Mouse (Mus musculus) liver, postnatal 0 days (tissue): ENCODE data around the gene Gkn3. TPM values are rescaled to one million over a fixed set of nuclear protein-coding genes. Genes with fewer than 3 reads are reported as not detected.
A peak's percentile ranks its signal among the peaks of the same experiment; 100 is the strongest.

Experiments used
- ATAC-seq: fragments of 200-750 bp; cut with Nextera tagmentation; 2 replicates; pipeline ENCODE4 v1.8.0; 2017; ENCODE audit warnings: mild to moderate bottlenecking, moderate library complexity
- DNase-seq: peaks from one replicate; pipeline ENCODE4 v3.0.0-alpha.2; 2016
- H3K27ac ChIP-seq: fragments of 300-500 bp; sonication (generic); 2 replicates; pipeline ENCODE4 v1.5.1; 2014; ENCODE audit warnings: antibody characterized with exemption, moderate library complexity, mild to moderate bottlenecking, low read depth
- H3K27me3 ChIP-seq: fragments of 300-500 bp; sonication (generic); 2 replicates; pipeline ENCODE4 v1.6.1; 2014; ENCODE audit warnings: low read length, control low read depth, mixed read lengths; ENCODE audit not compliant: insufficient read depth
- H3K36me3 ChIP-seq: fragments of 300-500 bp; sonication (generic); replicated peaks from 2 replicates; pipeline ENCODE4 v1.6.1; 2014; ENCODE audit warnings: mild to moderate bottlenecking, control low read depth, low read length, moderate library complexity, mixed read lengths; ENCODE audit not compliant: insufficient read depth
- H3K4me1 ChIP-seq: fragments of 300-500 bp; sonication (generic); 2 replicates; pipeline ENCODE4 v1.6.1; 2014; ENCODE audit warnings: antibody characterized with exemption, mild to moderate bottlenecking, control low read depth; ENCODE audit not compliant: insufficient read depth
- H3K4me2 ChIP-seq: fragments of 300-500 bp; sonication (generic); 2 replicates; pipeline ENCODE4 v1.6.1; 2014; ENCODE audit warnings: low read depth, mild to moderate bottlenecking, low read length, moderate library complexity, mixed read lengths
- H3K4me3 ChIP-seq: fragments of 300-500 bp; sonication (generic); 2 replicates; pipeline ENCODE4 v1.5.1; 2014; ENCODE audit warnings: low read depth, low read length
- H3K9ac ChIP-seq: fragments of 300-500 bp; sonication (generic); replicated peaks from 2 replicates; pipeline ENCODE4 v1.6.1; 2014; ENCODE audit warnings: mild to moderate bottlenecking, moderate library complexity
- H3K9me3 ChIP-seq: fragments of 300-500 bp; sonication (generic); 2 replicates; pipeline ENCODE4 v1.6.1; 2016; ENCODE audit warnings: mild to moderate bottlenecking, control low read depth, low read length, mixed read lengths
- CTCF ChIP-seq: sonication (generic); IDR thresholded peaks from 2 replicates; pipeline ENCODE4 v1.5.1; 2016; ENCODE audit warnings: antibody characterized with exemption, low read depth
- EP300 ChIP-seq: IDR thresholded peaks from 2 replicates; pipeline ENCODE4 v1.6.1; 2016; ENCODE audit warnings: antibody characterized with exemption, low read depth, mild to moderate bottlenecking
- WGBS: fragments of 180-500 bp; shearing (Covaris S2); extraction: QIAGEN DNeasy Blood & Tissue Kit; methylation state at CpG from one replicate; pipeline ENCODE4 v1.1.7; 2014; ENCODE audit not compliant: insufficient replicate concordance; 5-methylcytosine and 5-hydroxymethylcytosine counted together
- polyA plus RNA-seq: library from polyadenylated mRNA; unstranded; fragments of >200 nt; fragmentation: Nextera tagmentation; extraction: Ambion mirVana; gene quantifications from 2 replicates; pipeline ENCODE4 v1.2.1, GENCODE M21; 2015

The Gkn3 gene
- polyA plus RNA-seq, 1 experiment from 2014 or later, result not detected

DNA sequence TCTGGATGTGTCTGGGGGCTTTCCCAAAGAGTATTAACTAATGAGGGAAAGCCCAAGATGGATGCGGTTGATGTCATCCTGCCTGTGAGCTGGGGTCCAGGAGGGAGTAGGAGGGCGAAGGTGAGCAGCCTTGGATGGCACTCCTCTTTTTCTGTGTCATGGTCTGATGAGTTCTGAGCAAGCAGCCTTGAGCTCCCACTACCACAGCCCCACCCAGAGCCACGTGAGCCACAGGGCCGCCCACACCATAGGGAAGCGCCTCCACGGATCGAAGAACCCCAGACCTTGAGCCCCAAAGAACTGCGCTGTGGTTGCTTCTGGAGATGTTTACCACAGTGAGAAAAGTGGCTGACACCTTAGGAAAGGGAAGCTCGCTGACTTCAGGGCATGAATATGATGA, 6.0 kb upstream of the Gkn3 start:
- Histone ChIP-seq H3K9ac (no peak overlapping the region), H3K9me3 (no peaks in the 10 kb centered on the region), H3K27me3 (no peaks in the 10 kb centered on the region), H3K27ac (no peak overlapping the region), H3K4me2 (no peak overlapping the region), H3K4me1 (peaks cover 22% of the 10 kb centered on the region), H3K4me3 (no peak overlapping the region), H3K36me3 (no peaks in the 10 kb centered on the region)
- TF ChIP-seq EP300 (no peak), CTCF (no peak)
- ATAC-seq (no peak), DNase-seq (no peak)
- WGBS, result 63% methylated on average over 9 of the region's 9 CpGs

DNA sequence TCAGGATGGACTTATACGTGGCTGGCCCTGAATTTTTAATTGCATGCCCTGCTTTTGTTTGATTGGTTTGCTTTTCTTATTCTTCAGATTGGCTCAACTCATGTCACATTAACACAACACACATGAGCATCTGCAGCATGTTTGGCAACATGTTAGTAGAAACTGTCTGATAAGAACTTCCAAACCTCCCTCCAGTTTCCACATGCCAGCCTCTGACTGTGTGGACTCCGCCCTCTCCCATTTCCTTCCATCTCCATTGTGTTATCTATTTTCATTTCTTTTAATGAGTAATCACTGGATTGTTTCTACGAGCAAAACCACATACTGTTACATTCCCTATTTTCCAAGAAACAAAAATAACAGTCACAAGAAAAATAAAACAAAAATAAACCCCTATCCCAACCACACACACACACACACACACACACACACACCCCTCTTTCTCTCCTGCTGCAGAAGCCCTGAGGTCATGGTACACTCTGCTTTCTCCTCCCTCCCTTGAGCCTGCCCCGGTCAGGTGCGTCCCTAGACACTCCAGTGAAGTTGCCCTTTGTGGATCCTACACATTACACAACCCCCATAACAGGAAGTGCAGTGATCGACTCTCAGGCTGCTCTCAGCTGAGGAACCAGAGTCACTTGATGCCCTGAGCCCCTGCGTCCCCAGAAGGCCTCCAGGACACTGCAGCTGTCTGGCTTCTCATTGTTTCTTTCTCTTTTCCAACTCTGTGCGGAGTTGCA, 4.9 kb upstream of the Gkn3 start:
- ATAC-seq, result peak; percentile 86
- Histone ChIP-seq H3K27me3 (no peaks in the 10 kb centered on the region), H3K9ac (no peak overlapping the region), H3K36me3 (no peaks in the 10 kb centered on the region), H3K4me1 (peaks cover 20% of the 10 kb centered on the region), H3K27ac (no peak overlapping the region), H3K4me2 (no peak overlapping the region), H3K9me3 (no peaks in the 10 kb centered on the region), H3K4me3 (no peak overlapping the region)
- WGBS, result 34% methylated on average over 8 of the region's 8 CpGs
- TF ChIP-seq EP300 (no peak), CTCF (no peak)
- DNase-seq, result peak; percentile 32

DNA sequence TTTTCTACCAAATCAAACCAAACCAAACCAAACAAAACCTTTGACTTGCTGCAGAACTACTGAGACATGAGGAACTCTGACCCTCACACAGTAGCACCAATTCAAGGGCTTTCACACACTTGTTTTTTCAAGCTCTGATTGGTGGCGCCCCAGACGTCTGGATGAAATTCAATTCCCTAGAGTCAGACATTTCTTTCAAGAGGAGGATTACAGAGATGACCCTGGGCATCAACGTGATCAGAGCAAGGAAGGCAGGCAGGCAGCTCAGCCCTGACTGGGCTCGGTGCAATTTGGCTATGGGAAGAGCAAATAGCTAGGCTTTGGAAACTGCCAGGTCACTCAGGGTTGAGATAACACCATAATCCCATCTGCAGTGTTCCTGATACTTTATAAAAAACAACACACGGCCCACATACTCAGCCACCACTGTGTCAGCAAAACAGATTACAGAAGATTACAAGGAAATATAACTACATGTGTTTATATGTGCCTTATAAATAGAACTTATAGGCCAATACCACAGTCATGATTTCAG, 787 bp upstream of the Gkn3 start:
- no peaks in the 10 kb centered on the region for H3K9me3 ChIP-seq
- no peak overlapping the region for H3K9ac ChIP-seq
- no peak; the same call in 1 of the 2 replicates for TF ChIP-seq EP300
- TF ChIP-seq CTCF, result no peak
- no peak for DNase-seq
- H3K4me2 ChIP-seq, result no peak overlapping the region
- H3K36me3 ChIP-seq, result no peaks in the 10 kb centered on the region
- no peak for ATAC-seq
- H3K27ac ChIP-seq, result no peak overlapping the region
- H3K4me1 ChIP-seq, result peaks cover 20% of the 10 kb centered on the region
- WGBS, result 30% methylated on average over 5 of the region's 5 CpGs
- H3K4me3 ChIP-seq, result no peak overlapping the region
- no peaks in the 10 kb centered on the region for H3K27me3 ChIP-seq

DNA sequence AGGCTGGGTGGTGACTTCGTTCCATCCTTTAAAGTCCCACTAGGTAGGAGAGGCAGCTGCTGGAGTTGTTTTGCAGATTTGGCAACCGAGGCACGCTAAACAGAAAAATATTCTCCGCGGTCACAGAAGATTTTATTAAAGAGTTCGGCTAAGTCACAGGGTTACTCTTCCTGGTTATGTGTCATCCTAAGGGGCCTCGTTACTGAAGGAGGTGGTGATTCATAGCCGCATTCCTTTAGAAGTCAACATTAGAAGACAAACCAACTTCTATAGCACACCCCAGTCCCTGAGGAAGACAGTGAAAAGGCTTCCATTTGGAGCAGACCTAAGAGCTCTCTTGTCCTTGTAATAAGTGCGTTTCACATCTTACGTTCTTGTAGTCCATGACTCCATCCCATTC, 2.1 kb downstream of the Gkn3 start:
- TF ChIP-seq CTCF (no peak), EP300 (no peak)
- 74% methylated on average over 10 of the region's 10 CpGs for WGBS
- no peak for ATAC-seq

DNA sequence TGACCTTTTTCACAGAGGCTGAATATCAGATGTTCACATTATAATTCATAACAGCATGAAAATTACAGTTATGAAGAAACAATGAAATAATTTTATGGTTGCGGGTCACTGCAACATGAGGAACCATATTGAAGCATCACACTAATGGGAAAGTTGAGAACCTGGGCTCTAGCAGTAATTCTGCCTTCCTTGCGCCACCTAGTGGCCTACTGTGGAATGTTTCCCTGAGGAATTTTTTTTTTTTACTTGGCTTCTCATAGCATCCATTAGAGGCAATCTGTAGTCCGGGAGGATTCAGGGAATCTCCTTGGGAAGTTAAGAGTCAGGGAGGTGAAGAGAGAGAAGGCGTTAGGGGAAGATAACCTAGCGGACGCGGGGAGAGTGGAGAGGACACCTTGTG, 2.5 kb downstream of the Gkn3 start:
- Histone ChIP-seq H3K27me3 (0 out of 2 replicates have a peak, but pooled peaks cover 6% of the 10 kb centered on the region), H3K4me2 (no peak overlapping the region), H3K9me3 (no peaks in the 10 kb centered on the region), H3K4me1 (peaks cover 14% of the 10 kb centered on the region), H3K9ac (no peak overlapping the region), H3K4me3 (no peak overlapping the region), H3K36me3 (no peaks in the 10 kb centered on the region), H3K27ac (no peak overlapping the region)
- WGBS, result 15% methylated on average over 7 of the region's 7 CpGs
- TF ChIP-seq EP300, result no peak
- peak; percentile 89 for TF ChIP-seq CTCF
- ATAC-seq (no peak), DNase-seq (peak; percentile 70)

More for the DNA sequence above, 2.1 kb downstream of the Gkn3 start:
- Histone ChIP-seq H3K36me3 (no peaks in the 10 kb centered on the region), H3K27me3 (0 out of 2 replicates have a peak, but pooled peaks cover 6% of the 10 kb centered on the region), H3K4me2 (no peak overlapping the region), H3K27ac (no peak overlapping the region), H3K9ac (no peak overlapping the region), H3K4me1 (peaks cover 14% of the 10 kb centered on the region), H3K4me3 (no peak overlapping the region), H3K9me3 (no peaks in the 10 kb centered on the region)
- no peak for DNase-seq

DNA sequence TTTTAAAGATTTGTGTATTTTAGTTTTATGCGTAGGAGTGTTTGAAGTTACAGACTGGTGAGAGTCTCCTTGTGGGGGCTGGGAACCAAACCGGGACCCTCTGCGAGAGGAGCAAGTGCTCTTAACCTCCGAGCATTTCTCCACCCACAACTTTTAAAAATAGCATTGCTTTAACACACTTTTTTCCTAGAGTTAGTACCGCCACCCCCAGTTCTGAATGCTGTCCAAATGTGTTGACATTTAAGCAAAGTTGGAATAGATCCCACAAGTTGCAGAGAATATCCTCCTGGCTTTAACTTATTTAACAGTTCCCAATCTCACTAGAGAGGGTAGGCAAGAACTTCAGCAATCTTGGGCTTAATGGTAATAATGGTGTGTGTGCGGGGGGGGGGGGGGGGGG, 4.0 kb downstream of the Gkn3 start:
- ATAC-seq (no peak), DNase-seq (no peak)
- no peak overlapping the region for H3K9ac ChIP-seq
- 42% methylated on average over 6 of the region's 6 CpGs for WGBS
- H3K4me2 ChIP-seq, result peak overlapping the region; percentile 63
- TF ChIP-seq CTCF (no peak), EP300 (no peak)
- no peaks in the 10 kb centered on the region for H3K36me3 ChIP-seq
- H3K9me3 ChIP-seq, result no peaks in the 10 kb centered on the region
- H3K4me3 ChIP-seq, result no peak overlapping the region
- peaks cover 10% of the 10 kb centered on the region; the same call in 1 of the 2 replicates for H3K4me1 ChIP-seq
- no peak overlapping the region for H3K27ac ChIP-seq
- H3K27me3 ChIP-seq, result 0 out of 2 replicates have a peak, but pooled peaks cover 6% of the 10 kb centered on the region
